ENCODE assay signal across 8 mouse cellular contexts in the genomic region with DNA sequence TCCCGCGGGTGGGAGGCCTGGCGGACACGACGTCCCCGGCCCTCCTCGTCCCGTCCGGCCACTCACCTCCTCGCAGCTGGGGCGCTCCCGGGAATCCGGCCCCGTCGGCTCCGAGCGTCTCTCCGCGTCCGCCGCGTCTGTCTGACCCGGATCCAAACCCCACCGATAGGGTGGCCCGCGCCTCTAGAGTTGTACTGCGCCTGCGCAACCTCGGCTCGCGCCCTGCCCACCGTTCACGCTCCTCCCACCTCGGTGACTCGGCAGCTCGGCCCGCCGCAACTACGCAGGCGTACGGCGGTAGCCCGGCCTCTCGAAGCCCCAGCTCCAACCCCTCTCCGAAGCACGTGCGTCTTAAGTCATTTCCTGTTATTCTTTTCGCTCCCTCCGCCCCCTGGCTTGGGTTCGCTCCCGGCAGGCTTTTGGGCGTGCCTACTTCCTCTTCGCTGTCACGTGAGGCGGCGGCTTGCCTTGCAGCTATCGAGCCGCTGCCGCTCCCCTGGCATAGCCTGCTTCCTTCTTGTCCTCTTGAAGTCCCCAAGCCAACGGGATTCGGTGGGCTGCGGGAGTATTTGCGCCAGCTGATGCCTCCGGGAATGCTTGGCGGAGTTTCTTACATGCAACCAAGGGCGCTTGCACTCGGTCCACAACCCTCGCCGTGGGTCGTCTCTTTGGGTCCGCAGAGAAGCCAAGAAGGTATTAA. TPM values are rescaled to one million over a fixed set of nuclear protein-coding genes. Genes with fewer than 3 reads are reported as not detected.
A peak's percentile ranks its signal among the peaks of the same experiment; 100 is the strongest.
DNase-seq lines count a peak whose midpoint lies in the region; ATAC-seq lines count a peak whose summit lies in the region.

No protein-coding gene starts in this region.

- intact Hi-C loops in left cerebral cortex, postnatal 14 days (cut with DNase I), result loop anchor here (10.0 kb wide), 1 partner anchor 475 kb away; a partner anchor contains a TSS

- H3K4me3 ChIP-seq in intestine, embryonic 14.5 days (ENCODE audit: low read depth, low read length), result peak overlapping the region; percentile 99

- H3K36me3 ChIP-seq in intestine, embryonic 14.5 days (ENCODE audit: control insufficient read depth, insufficient read depth, low read length), result peaks cover 9% of the 10 kb centered on the region

- peak overlapping the region; percentile 93 for H3K9ac ChIP-seq in intestine, embryonic 14.5 days (ENCODE audit: low read length)

- no peaks in the 10 kb centered on the region for H3K27me3 ChIP-seq in intestine, embryonic 14.5 days (replicated peaks; ENCODE audit: control insufficient read depth, insufficient read depth, low read length)

- DNase-seq in adrenal gland, adult 18-20 months (ENCODE audit: low spot score in 2 of 2), result peak; percentile 97 to 98
- peak; percentile 99 for DNase-seq in embryo, embryonic 11 days
- peak; percentile 100 for DNase-seq in gastrocnemius, postnatal 25 days
- peak; percentile 98 for DNase-seq in intestine, embryonic 14.5 days (ENCODE audit: low spot score)
- DNase-seq in left cerebral cortex, postnatal 14 days (ENCODE audit: low spot score in 2 of 2), result peak; percentile 100
- peak; percentile 99 for DNase-seq in mesoderm, embryonic 11.5 days (ENCODE audit: low read depth, low spot score)
- peak; percentile 99 for DNase-seq in right cerebral cortex, postnatal 36 days (ENCODE audit: low spot score in 2 of 2)
- DNase-seq in yolk sac, embryonic 10.5 days (ENCODE audit: low spot score), result peak; percentile 99

- no peaks in the 10 kb centered on the region for H3K9me3 ChIP-seq in intestine, embryonic 14.5 days (ENCODE audit: control insufficient read depth, low read length)

- peaks cover 16% of the 10 kb centered on the region for H3K4me1 ChIP-seq in intestine, embryonic 14.5 days (replicated peaks; ENCODE audit: control insufficient read depth, insufficient read depth, low read length)

- peak overlapping the region; percentile 73 for H3K27ac ChIP-seq in intestine, embryonic 14.5 days (ENCODE audit: low read depth)

- 1% methylated on average over 60 of the region's 71 CpGs for WGBS in intestine, embryonic 14.5 days

- ATAC-seq in intestine, embryonic 14.5 days (replicated peaks; ENCODE audit: low FRiP score, low TSS enrichment, low read depth), result peak; percentile 98

- peak overlapping the region; percentile 78 for H3K4me2 ChIP-seq in intestine, embryonic 14.5 days (ENCODE audit: low read length)

RNA-seq across cellular contexts. Expression of a gene that starts 5.0 kb away (rescaled TPM):
- 10 to 100 TPM; 37.1 to 43.6 TPM for total RNA-seq in adrenal gland, adult 18-20 months (2021)
- total RNA-seq in gastrocnemius, postnatal 25 days (2021), result 10 to 100 TPM; 23.8 to 27.0 TPM
- polyA plus RNA-seq in intestine, embryonic 14.5 days (2014; fragmentation: Nextera tagmentation; extraction: Ambion mirVana), result 88.9 and 97.7 TPM in 2 replicates
- total RNA-seq in left cerebral cortex, postnatal 14 days (2021), result 10 to 100 TPM; 20.5 to 21.4 TPM

RNA-seq across cellular contexts. Expression of a gene that starts 18.8 kb away (rescaled TPM):
- 1 to 10 TPM; 3.3 TPM for total RNA-seq in adrenal gland, adult 18-20 months (2021)
- total RNA-seq in gastrocnemius, postnatal 25 days (2021), result not detected
- polyA plus RNA-seq in intestine, embryonic 14.5 days (2014; fragmentation: Nextera tagmentation; extraction: Ambion mirVana), result 9.7 and 13.2 TPM in 2 replicates
- 10 to 100 TPM; 83.4 to 91.7 TPM for total RNA-seq in left cerebral cortex, postnatal 14 days (2021)

RNA-seq across cellular contexts. Expression of a gene that starts 21.7 kb away (rescaled TPM):
- total RNA-seq in adrenal gland, adult 18-20 months (2021), result 1 to 10 TPM; 4.4 to 6.5 TPM
- 100 to 1,000 TPM; 424 to 451 TPM for total RNA-seq in gastrocnemius, postnatal 25 days (2021)
- polyA plus RNA-seq in intestine, embryonic 14.5 days (2014; fragmentation: Nextera tagmentation; extraction: Ambion mirVana), result 5.6 and 5.9 TPM in 2 replicates
- total RNA-seq in left cerebral cortex, postnatal 14 days (2021), result under 1 TPM; 0.51 to 0.72 TPM

RNA-seq across cellular contexts. Expression of a gene that starts 52.9 kb away (rescaled TPM):
- 100 to 1,000 TPM; 108 to 114 TPM for total RNA-seq in adrenal gland, adult 18-20 months (2021)
- 10 to 100 TPM; 72.3 to 83.1 TPM for total RNA-seq in gastrocnemius, postnatal 25 days (2021)
- polyA plus RNA-seq in intestine, embryonic 14.5 days (2014; fragmentation: Nextera tagmentation; extraction: Ambion mirVana), result 10.7 and 11.6 TPM in 2 replicates
- total RNA-seq in left cerebral cortex, postnatal 14 days (2021), result 10 to 100 TPM; 18.8 to 18.9 TPM

Comparison
In these comparisons a context has a peak if more than half of its experiments do, and no peak if none do; other contexts are left out.
1. Peak in every context shown above with its lines: DNase-seq, ATAC-seq, H3K4me3 ChIP-seq and H3K27ac ChIP-seq.
2. RNA of a gene that starts 18.8 kb away (total RNA-seq): 83.4 to 91.7 TPM in left cerebral cortex, postnatal 14 days; 3.3 TPM in adrenal gland, adult 18-20 months and not detected in gastrocnemius, postnatal 25 days; every median in the first group is over 10 times any median in the second.
3. RNA of a gene that starts 21.7 kb away (total RNA-seq): 424 to 451 TPM in gastrocnemius, postnatal 25 days; 4.4 to 6.5 TPM in adrenal gland, adult 18-20 months and 0.51 to 0.72 TPM in left cerebral cortex, postnatal 14 days; every median in the first group is over 10 times any median in the second.